Mouse (Mus musculus) ovary, postnatal 36 days (tissue): ENCODE results near the gene Zfp358.

ENCODE experiments used
- DNase-seq: peaks from one replicate; pipeline ENCODE4 v3.0.0; 2022; ENCODE audit warnings: low spot score, mixed read lengths

Gene Zfp358

DNA sequence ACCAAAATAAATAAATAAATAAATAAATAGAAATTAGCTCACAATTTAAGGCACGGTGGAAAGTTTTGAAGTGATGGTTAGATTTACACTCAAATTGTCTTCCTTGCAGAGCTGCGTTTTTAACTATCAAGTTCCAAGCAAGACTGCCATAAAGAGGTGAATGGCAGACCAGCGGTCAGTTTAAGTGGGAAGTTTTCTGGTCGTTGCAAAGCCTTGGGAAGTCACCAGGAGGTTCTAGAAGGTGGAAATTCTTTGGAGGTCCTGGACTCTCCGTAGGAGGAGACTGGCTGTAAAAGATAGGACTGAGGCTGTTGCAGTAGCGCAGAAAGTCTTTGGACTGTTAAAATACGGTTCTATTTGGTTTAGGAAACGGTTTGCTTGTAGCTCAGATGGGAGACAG, 6.8 kb downstream of the Zfp358 start:
- no peak for DNase-seq

DNA sequence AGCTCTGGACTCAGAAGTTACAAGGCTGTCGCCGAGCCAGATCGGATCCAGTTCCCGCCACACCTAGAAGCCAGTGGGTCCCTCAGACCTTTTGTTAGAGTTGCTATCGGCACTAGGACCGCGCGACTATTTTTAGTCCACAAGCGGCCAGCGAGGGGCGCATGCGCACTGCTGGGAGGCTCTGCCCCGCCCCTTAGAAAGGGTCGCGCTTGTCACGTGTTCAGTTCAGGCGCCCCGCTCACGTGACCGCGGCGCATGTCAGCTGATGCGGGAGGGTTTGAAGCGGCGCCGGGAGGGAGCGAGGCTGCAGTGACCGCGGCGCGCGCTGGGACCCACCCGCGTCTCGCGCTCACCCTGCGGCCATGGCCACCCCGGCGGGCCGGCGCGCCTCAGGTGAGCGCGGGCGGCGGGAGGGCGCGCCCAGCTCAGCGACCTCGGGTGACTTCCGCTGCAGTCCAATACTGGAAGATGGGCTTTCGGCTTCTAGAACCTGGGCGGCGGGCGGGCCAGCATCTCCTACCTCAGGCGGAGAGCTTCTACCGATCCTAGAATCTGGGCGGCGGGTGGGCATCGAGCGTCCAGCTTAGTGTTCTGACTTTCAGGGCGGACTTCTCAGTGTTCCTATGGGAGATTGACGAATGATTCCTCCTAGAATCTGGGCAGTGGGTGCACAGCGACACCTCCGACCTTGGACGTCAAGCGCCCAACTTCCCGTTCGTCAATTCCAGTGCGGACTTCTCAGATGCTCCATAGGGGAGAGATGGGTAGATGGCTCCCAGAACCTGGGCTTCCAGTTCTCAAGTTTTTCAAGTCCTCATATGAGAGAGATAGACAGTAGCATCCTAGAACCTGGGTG, 7.5 kb downstream of the Zfp358 start, which contains the start of gene Mcoln1:
Mcoln1 (plus strand) TSS at position 223 of the 856 bp plus-strand sequence.
- DNase-seq = peak; percentile 98

DNA sequence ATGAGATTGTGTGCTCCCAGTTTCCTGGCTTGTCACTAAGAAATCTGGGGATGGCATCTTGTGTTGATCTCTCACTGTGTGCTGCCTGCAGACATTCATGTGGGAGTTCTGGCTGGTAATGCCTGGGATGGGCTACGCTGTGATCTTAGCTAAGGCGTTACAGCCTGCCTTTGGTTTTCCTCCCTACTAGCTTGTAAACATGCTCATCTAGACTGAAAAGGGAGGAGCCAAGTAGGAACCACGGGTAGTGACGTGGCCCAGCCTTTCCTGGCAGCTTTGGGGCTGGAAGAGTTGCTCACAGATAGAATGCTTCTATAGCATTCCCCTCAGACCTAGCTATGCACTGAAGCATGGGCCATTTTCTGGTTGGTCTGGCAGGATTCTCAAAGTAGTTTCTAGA, 9.3 kb downstream of the Zfp358 start:
- DNase-seq = no peak

DNA sequence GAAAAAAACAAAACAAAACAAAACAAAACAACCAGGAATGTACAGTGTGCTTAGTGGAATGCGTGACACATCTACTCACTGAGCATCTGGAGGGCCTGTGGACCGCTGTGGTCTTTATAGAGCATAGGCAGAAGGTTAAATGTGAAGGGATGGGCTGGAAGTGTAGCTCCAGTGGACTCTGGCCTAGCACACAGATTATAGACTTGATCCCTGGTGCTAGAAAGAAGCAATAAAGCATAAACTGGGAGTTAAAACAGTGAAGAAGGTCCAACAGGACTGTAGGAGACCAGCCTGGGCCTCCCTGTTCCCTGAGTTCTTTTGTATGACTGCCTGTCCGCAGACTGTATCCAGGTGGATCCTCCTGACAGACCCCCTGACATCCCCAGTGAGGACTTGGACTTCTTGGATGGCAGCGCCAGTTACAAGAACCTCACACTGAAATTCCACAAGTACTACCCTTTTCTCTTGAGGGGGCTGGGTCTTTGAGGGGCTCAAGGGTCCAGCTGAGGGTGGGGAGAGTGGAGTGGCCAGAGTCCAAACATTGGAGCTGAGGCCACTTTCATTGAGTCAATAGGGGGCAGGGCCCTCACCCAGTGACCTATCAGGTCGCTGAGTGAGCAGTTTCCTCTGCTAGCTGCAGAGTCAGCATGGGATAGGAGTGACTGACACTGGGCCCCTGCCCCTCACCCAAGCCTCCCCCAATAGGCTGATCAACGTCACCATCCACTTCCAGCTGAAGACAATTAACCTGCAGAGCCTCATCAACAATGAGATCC, 15.2 kb downstream of the Zfp358 start:
- no peak for DNase-seq

- no peak for DNase-seq
Measured at GRCm38 (mm10) chr8:3514681-3515247, 21.8 kb downstream of the Zfp358 start.

DNA sequence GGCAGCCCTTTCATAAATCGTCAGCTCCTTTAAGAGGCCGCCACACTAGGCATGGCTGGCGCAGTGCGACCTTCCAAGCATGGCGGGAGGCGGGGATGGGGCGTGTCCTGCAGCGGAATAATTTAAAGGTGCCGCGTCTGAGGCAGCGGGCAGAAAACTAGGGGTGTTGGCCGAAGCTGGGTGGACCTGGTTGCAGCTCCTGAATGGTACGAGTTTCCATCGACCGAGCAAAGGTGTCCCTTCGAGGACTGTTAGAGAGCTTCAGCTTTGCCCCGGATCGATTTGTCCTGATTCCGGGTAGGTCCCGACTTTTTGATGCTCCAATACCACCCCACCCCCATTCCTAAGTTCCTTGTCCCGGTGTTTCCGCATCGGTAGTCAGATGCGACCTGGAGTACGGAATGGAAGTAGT, 22.3 kb downstream of the Zfp358 start, which contains the start of gene Pnpla6:
Pnpla6 (plus strand) TSS at position 125 of the 412 bp plus-strand sequence.
- peak; percentile 88 for DNase-seq

DNA sequence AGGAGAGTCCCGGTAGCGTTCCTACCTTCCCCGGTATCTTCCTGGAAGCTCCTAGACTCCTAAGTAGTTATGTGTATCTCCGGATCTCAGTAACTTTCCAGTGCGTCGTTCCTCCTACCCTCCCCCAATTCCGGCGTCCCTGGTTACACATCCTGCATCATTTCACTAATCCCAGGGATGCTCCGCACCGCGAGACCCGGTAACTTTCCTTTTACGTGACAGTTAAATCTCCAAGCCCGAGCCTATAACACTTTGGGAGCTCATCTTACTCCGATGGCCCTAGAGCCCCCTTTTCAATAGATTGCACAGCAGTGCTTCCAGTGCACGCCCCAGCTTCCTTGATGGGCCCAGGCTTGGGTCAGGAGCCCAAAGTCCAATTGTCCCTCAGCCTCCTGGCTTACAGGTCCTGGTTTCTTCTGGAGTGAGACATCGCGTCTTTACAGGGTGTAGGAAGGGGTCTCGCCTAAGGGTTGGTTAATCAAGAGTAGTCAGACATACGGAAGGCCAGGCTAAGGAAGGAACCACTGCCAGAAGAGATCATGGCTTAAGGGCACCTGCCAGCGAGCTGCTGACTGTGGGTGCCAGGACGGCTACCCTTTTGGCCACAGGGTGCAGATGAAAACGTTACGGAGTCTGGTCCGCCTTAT, 23.0 kb downstream of the Zfp358 start:
- peak; percentile 32 for DNase-seq

DNA sequence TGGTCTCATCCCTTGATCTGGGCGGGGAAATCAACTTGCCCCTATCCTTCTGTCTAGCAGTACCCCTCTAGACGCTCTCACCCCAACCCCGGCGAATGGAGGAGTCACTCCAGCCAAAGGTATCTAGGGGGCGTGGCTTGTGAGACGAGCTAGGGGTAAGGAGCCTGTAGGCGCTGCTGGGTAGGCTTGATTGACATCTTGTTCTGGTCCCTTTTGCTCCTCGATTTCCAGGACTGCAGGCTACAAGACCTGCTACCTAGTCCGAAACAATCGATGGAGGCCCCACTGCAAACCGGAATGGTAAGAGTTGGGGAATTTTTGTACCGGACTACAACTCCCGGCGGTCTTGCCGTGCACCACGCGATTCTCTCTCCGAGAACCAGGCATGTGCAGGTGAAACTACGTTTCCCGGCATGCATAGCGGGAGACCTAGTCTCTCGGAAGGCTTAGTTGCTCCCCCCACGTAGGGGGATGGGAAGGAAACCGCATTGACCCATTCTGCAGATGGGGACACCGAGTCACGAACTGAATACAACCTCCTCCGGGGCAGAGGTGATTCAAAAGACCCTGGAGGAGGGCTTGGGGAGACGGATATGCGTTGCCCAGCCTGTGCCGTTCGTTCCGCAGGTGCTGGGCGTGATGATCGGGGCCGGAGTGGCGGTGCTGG, 23.6 kb downstream of the Zfp358 start:
- DNase-seq = peak; percentile 87

- DNase-seq = peak; percentile 30
Measured at GRCm38 (mm10) chr8:3517117-3517495, 24.2 kb downstream of the Zfp358 start.

DNA sequence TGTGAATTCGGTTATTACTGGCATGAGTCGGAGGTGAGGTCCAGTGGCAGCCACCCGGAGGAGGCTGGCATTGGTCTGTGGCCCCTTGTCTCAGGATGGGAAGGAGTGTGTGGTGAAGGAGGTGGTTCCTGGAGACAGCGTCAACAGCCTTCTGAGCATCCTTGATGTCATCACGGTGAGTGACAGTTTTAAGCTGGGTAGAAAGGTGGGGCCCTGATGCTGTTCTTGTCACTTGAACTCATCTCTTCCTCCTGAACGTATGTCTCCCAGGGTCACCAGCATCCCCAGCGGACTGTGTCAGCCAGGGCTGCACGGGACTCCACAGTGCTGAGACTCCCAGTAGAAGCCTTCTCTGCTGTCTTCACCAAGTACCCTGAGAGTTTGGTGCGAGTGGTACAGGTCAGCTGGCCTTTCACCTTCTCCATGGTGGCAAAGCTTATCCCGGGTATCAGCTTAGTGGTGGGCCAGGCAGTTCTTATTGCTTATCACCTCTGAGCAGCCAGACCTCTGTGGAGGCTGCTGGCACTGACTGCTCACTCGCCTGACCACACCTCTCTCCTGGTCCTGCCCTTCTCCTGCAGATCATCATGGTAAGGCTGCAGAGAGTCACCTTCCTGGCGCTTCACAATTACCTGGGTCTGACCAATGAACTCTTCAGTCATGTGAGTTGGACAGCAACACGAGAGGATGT, 29.2 kb downstream of the Zfp358 start:
- DNase-seq = no peak

GRCm38 (mm10) chr8:3530816-3531215, 37.9 kb downstream of the Zfp358 start:
- no peak for DNase-seq

GRCm38 (mm10) chr8:3531936-3532335, 39.0 kb downstream of the Zfp358 start:
- no peak for DNase-seq

GRCm38 (mm10) chr8:3536053-3536841, 43.3 kb downstream of the Zfp358 start:
- no peak for DNase-seq

GRCm38 (mm10) chr8:3536940-3537339, 44.0 kb downstream of the Zfp358 start:
- no peak for DNase-seq

DNA sequence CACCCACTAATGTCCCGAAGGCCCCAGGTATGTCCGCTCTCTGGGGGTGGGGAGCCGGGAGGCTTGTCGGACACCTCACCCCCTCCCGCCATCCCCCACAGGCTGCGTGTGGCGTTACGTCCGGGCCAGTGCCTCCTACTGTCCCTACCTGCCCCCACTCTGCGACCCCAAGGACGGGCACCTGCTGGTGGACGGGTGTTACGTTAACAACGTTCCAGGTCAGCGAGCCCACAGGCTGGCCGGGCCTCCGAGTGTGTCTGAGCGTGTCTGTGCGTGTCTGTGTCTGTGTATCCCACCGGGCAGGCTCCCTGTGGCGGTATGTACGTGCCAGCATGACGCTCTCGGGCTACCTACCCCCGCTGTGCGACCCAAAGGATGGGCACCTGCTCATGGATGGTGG, 44.7 kb downstream of the Zfp358 start:
- DNase-seq = no peak

- DNase-seq = no peak
Measured at GRCm38 (mm10) chr8:3539146-3539545, 46.2 kb downstream of the Zfp358 start.

DNA sequence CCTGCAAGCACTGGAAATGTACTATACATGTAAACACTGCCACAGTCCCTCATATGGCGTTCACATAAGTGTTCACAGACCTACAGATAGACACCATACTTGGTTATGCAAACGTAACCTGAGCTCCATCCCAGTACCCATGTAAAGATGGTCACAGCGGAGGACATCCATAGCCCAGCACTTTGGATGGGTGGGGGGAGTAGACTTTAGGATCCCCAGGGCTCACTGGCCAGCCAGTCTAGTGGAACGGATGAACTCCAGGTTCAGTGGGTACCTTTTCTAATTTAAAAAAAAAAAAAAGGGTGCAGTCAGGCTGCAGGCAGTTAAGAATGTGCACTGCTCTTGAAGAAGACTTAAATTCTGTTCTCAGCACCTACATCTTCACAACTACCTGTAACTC, 47.1 kb downstream of the Zfp358 start:
- DNase-seq = no peak

DNA sequence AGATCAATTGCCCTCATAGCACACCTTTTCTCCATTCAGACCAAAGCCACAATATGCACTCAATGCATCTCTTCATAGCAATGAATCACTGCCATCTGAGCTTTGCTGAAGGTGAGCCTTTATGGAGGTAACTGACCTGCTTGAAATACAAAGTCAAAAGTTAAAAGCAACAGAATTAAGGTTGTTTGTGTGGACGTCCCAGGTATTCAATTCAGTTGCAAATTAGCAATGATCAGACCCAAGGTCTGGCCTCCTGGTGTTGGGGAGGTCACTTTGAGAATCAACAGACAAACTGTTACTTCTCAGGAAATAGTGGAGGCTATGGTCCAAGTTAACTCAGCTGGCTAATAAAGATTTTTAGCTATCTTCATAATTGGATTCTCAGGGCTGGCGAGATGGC, 53.6 kb downstream of the Zfp358 start:
- DNase-seq = no peak
